Mouse (Mus musculus) kidney, adult 18-20 months (tissue): ENCODE measurements at regions not wholly inside any gene's neighbourhood (a gene's known extent, or its start where the extent isn't known, plus 50 kb on each side); places are given as distances from the start of the nearest gene placed in this dataset.

ENCODE experiments used
- DNase-seq: peaks from one replicate; pipeline ENCODE4 v3.0.0; 2021

DNA sequence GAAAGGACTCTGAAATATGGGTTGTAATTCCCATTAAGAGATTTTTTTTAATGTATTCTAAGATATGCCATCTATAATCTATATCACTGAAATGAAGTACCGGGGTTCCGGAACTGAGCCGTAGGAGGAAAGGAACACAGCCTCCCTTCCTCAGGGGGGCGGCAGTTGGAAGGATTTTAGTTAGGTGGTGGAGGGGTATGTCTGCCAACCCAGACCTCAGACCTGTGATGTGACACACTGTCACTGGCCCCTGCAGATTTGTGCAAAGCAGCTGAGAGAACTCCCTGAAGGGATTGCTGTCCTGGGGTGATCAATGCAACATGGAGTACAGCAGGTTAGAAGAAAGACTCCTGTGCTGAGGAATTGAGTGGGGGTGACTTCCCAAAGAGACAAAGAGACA is 470.2 kb upstream of the Gulo start:
- no peak for DNase-seq

DNA sequence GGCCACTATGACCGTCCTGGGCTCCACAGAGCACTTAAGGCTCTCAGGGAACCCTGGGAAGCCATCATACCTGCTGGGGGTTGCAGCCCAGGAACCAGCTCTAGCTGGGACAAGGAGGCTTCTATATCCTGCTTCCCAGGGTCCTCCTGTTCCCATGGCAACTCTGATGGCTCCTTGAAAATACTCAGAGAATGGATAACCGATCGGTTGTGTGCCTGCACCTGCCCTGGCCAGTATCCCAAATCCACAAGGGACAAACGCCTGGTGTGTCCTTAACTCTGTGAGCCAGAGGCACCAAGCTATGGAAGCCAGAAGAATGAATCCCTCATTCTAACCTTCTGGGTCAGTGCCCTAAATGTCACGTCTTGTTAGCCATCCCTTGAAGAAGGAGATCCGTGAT is 469.6 kb upstream of the Gulo start:
- DNase-seq = no peak

DNA sequence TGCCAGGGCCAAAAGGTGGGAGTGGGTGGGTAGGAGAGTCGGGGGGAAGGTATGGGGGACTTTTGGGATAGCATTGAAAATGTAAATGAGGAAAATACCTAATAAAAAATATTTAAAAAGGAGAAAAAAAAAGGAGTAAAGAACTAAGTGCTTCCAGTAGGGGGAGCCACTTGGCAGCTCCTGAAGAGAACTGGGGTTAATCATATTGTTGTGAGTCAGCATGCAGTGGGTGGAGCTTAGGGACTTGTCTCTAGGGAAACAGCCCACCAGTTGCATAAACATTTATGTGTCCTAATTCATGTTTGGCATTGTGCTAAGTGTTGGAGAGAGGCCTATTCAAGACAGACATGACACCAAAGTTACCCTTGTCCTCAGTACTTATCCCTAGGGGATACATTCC is 466.0 kb upstream of the Gulo start:
- DNase-seq = no peak

DNA sequence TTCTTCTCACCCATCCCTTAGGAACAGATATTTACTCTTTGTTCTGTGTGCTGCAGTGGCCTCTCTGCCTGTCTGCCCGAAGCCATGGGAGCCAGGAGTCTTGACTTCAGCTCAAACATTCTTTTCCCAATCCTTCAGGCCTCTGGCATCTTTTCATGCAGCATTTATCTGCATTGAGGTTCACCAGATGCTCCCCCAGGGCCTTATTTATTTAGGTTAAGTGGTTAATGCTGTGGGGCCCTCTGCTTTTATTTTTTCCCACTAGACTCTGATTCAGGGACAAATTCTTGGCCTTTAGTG is 464.2 kb upstream of the Gulo start:
- no peak for DNase-seq

DNA sequence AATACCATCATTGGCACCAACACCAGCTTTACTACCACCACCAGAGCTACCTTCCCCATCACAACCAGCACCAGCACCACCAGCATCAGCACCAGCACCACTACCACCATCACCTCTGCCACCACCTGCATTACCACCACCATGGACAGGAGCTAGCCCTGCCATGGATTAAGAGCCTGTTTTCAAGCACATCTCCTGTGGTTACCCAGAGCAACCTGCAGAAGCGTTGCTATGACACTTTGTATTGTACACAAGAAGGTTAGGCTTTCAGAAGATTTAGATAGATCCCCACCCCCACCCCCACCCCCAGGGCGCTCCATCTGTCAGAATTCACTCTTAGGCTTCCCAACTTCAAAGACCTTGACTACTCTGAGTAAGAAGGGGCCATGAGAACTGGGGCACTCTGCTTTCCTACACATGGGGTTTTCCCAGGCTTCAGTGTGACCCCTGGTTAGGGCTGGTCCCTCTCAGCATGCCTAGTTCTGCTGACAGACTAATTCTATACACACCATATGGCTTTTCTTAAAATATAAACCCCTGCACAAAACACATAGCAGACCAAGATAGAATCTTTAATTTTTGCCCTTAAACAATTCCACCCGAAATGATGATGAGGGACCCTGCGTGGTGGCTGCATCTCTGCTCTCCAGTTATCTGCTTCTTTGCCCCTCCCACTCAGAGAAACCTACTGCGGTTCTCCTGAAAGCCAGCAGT is 463.7 kb upstream of the Gulo start:
- DNase-seq = no peak

DNA sequence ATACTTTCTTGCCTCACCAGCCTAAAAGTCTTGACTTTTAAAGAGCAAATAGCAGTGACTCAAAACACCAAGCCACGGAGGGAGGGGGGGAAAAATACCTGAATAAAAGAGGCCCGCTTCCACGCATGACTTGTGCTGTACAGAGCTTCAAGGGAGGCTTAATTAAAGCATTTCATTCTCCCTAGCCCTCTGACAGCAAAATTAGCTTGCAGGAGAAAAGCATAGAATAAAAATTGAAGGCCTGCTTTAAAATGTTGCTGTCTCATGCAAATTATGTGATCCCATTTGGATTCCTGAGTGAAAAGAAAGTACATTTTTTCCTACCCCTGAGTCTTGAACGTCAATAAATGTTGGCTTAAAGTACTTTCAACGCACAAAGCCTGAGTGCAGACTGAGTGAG is 453.1 kb upstream of the Gulo start:
- DNase-seq = no peak

DNA sequence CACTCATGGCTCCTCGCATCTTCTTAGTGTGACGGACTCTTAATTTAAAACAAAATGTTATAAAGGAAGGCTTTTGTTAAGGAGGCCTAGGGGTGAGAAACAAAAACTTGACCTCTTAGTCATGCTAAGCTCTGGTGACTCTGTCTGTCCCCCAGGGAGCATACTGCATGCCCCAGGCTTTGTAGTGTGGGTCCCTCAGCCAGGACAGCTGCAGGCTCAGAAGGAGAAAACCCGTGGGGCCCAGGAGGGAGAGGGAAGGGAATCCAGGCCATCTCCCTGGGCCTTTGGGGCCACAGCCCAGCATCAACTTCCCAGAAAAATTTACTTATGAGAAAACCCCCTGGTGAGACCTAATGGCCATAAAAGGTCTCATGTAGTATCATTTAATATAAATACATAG is 451.8 kb upstream of the Gulo start:
- no peak for DNase-seq

DNA sequence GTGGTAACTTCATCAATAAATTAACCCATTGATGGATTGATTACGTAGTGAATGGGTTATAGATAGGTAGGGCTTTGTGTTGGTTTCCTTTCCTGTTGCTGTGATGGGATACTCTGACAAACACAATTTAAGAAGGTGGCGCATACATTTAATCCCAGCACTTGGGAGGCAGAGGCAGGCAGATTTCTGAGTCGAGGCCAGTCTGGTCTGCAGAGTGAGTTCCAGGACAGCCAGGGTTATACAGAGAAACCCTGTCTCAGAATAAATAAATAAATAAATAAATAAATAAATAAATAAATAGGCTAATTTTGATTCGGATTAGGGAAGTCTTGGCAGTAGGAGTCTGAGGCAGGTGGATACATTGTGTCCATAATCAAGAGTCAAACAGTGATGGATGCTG is 449.7 kb upstream of the Gulo start:
- DNase-seq = no peak

DNA sequence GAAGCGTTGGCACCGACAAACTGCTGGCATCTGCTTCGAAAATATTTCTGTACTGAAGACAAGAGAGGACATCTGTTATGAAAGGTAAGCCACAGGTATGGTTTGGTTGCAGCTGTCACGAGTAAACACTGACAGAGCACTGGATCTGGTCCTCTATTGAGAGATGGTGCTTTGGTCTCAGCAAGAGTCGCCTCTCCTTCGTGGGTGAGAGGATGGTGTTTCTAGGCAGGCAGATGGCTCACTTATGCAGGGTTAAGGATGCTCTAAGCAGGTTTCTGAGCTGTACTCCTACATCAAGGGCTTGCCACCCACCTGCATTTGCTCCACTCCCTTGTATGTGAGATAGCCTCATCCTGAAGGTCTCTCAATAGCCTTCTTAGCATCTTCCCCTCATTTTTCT is 448.3 kb upstream of the Gulo start:
- DNase-seq = no peak

DNA sequence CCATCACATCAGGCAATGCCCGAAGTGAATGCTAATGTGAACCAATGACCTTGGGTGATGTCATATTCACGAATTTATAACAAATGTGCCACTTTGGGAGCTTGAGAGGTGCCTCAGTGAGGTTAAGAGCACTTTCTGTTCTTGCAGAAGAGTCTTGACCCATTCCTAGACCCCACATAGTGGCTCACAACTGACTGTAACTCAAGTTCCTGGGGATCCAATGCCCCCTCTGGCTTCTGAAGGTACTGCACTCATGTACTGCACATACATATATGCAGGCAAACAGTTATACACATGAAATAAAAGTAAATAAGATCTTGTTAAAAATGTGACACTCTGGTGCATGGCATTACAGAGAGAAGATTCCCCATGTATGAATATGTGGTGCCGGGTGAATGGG is 443.8 kb upstream of the Gulo start:
- no peak for DNase-seq

DNA sequence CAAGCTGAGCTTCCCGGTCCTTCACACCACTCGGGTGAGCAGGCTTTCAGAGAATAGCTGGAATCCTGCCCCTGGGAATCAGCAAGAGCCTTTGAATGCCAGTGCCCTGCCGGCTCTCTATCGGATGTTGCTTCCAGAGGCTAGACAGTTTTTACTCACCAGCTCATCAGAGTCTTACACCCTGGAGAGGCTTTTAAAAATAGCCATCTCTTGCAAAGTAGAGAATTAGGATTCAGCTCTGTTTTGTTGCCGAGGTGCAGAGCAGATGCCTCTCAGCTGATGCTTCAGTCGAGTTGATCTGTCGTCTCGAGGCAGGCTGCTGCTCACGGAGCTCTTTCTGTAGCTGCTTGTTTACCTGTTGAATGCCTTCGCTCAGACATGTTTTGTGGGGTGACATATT is 441.3 kb upstream of the Gulo start:
- DNase-seq = no peak

DNA sequence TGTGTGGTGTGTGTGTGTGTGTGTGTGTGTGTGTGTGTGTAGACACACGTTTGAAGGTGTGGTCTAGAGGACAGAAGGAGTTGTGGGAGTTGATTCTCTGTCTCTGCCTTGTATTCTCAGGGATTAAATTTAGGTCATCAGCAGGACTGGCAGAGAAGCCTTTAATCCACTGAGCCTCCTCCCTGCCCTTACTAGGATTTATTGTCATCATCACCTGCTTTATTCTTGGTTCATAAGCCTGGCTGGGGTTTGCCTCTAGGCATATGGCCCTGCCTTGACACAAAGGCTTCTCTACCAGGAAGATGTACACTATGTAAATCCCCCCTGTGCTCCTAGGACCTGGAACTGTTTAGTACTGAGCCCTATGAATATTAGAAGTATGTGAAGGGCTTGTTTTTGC is 433.6 kb upstream of the Gulo start:
- DNase-seq = no peak

DNA sequence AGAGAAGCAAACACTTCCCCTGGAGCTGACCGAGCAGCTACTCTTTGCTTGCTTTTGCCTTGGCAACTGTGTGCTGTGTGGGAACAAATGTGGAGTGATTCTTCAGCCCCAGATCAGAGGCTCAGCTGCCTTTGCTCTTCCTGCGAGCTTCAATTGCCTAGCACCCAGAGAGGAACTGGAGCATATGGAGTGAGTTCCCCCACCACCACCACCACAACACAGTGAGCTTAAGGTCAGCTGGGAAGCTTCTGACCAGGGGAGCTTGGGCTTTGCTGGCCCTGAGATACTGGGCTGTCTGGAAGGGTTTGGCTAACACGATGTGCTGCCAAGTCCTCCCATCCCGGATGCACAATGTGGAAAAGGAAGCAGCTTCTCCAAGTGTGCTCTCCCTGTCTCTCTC is 432.8 kb upstream of the Gulo start:
- no peak for DNase-seq

DNA sequence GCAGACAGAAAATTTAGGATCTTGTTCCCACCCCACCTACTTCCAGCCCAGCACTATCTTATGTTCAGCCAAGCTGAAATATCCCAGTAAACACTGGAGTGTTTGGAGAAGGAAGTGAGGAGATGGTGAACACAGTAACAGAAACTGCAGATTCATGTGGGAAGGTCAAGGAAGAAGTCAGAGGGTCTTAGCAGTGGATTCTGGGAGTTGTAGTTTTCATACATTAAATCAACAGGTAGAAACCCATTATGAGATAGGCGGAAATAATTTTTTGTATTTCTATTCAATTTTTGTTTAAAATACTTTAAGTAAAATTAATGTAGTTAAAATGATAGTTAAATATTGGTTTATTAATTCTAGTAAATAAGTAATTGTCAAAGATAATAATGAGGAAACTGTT is 429.6 kb upstream of the Gulo start:
- DNase-seq = no peak

DNA sequence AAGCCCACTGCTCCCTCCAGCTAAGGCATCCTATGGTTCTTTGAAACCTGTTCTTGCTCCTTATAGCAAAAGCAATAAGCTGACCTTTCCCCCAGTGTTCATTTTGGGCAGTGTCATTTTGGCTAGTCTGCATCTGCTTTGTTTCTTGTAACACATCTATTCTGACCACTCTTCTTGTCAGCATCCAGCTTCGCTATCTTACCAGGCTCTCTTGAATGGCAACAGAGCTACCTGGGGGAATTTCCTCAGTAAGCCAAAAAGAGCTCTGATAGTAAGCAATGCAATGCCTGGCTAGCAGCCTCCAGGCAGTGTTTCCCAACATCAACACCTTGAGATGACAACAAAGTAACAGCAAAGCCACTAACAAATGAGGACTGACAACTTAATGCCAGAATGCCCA is 429.0 kb upstream of the Gulo start:
- DNase-seq = no peak

DNA sequence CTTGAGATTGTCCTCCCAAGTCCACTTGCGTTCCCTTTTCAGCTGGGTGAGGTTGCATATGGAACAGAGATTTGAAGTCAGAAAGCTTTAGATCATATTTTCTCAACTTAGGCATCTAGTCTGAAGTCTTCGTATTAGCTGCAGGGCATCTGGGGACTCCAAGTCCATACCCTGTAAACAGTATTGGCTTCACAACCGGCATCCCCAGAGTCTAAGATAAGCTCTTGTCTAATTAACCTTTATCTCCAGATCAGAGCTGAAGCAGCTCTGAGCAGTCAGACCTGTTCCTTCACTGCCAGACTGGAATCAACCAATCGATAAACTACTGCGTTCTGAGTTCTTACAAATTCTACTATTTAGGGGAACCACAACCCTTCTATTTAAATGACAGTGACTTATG is 422.6 kb upstream of the Gulo start:
- DNase-seq = no peak

DNA sequence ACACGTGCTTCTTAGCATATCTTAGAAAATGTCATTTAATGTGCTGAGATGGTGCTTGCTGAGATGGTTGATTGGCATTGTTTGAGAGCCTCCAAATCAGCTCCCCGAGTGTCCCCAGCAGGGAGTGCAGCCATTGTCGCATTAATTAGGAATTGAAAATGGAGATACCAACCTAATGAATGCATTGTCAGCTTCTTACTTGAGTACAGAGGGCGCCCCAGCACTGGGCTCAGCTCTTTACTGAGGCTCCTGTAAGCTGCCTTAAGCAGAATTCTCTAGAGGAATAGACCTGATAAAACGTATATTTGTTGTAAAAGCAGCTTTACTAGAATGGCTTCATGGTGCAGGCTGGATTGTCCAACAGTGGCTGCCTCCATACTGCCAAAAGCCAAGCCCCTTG is 415.1 kb upstream of the Gulo start:
- no peak for DNase-seq
